Mouse (Mus musculus) cerebellum, adult 11 months (tissue): ENCODE measurements around the gene Erp29.

ENCODE experiments used
- DNase-seq: peaks from one replicate; pipeline ENCODE4 v3.0.0; 2022

Gene Erp29

GRCm38 (mm10) chr5:121386120-121386909, 66.0 kb downstream of the Erp29 start:
- DNase-seq: no peak

- peak; percentile 93 for DNase-seq
Observed at GRCm38 (mm10) chr5:121385461-121386119, 66.7 kb downstream of the Erp29 start, which contains the start of gene Trafd1. Trafd1 (minus strand) TSS chr5:121385632.

DNA sequence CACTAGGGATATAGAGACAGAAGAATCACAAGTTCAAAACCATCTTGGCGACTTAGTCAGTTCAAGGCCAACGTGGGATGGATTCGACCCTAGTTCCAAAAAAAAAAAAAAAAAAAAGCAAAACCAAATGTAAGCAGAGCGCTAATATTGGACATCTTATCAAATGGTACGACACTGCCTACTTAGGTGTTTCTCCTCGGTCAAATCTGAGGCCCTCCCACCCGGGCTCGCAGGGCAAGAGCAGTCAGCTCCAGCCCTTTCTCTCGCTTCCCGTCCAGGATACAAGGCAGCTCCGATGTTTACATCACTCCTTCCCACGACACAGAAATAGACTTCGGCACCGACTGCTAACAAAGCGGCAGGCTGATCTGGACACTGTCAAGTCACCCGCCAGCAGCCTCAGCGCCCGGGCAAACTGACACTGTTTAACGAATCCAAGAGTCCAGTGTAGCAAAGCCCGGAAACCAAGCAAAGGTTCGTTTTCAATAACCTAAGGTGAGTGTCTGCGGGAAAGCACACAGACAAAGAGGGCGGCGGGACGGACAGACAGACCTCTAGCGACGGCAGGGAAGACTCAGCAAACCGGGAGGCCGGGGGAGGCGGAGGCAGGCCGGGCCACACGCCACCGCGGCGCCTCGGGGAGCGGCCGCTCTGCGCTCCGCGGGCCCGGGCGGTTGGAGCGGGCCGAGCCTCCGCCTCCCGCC, 67.4 kb downstream of the Erp29 start:
- DNase-seq: no peak

DNA sequence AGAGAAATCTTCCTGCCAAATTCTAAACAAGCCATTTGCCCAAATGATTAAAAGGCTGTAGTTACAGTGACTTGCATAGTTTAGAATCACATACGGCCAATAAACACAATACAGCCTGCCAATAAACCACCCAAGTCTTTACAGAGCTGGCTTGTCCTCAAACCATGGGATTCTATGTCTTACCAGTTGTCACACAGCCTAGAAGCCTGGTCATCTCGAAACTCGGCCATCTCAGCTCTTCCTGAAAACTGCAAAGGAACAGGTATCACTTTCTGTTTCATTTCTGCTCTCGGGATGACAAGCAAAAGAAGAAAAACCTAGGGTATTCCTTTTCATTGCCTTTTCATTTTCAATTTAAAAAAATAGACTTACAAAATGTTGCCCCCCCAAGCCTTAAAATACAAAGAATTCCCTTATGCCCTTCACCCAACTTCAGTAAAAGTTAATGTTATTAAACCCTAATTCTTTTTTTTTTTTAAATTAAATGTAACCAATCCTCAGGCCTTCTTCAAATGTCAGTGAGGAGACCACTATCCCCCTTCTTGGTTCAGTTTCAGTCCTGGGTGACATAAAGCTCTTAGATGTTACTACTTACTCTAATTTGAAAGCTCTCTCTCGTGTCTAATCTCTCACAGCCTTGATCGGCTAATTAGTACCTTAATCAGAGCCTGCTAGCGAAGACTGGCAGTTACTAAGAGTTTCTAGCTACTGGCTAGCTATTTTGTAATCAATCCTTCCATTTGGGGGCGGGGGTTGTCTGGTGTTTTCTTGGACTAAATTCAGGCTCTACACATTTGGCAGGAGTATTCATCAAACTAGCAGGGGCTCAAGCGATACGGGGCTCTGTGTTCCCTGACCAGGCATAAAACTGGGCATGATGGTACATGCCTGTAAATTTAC, 68.2 kb downstream of the Erp29 start:
- DNase-seq: no peak

DNA sequence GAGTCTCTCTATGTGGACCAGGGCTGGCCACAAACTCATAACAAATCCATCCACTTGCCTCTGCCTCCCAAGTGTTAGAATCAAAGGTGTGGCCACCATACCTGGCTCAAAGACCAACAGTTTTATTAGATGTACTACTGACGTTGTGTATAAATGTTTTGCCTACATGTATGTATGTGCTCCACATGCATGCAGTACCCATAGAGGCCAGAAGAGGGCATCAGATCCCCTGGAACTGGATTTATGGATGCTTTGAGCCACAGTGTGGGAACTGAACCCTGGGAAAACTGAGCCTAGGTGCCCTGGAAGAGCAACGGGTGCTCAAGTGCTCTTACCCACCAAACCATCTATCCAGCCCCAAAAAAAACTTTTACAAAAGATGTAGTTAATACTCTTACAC, 71.6 kb downstream of the Erp29 start:
- no peak for DNase-seq

- no peak for DNase-seq
Observed at GRCm38 (mm10) chr5:121378678-121379256, 73.5 kb downstream of the Erp29 start.
